Mouse (Mus musculus): ENCODE measurements around the gene Kcnip4.

Gene Kcnip4

DNA sequence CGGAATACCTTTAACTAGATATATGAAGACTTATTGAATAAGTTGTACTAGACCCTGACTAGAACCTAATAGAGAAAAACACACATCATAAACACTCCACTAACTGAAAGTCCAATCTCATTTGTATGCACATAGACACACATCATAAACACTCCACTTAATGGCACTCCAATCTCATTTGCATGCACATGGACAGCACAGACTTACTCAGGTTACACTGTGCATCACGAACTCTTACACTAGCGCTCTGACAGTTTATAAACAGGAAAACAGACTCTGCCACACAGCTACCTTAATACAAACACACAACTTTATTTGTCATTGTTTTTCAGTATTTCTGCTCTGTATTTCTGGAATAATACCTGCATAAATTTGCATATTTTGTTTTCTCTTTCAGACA lies 168.3 kb downstream of the Kcnip4 start:
- DNase-seq (ENCODE audit: low spot score in 2 of 2) = no peak

DNA sequence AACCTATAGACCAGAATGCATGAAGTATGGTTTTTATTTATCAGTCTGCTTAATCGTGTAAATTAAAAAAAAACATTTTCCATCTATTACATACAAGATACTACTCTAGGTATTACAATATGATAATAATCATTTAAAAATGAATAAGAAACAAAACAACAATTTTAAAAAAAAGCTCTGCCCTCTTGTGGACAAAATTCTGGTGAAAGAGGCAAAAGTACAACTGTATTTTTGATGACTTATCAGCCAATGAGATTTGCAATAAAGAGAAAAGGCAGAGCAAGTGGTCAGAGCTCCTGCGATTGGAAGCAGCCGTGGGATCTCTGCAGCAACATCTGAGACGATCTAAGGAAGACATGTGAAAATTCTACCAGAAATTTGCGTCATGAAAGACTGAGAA lies 172.6 kb downstream of the Kcnip4 start:
- DNase-seq (ENCODE audit: low spot score in 2 of 2) = no peak

DNA sequence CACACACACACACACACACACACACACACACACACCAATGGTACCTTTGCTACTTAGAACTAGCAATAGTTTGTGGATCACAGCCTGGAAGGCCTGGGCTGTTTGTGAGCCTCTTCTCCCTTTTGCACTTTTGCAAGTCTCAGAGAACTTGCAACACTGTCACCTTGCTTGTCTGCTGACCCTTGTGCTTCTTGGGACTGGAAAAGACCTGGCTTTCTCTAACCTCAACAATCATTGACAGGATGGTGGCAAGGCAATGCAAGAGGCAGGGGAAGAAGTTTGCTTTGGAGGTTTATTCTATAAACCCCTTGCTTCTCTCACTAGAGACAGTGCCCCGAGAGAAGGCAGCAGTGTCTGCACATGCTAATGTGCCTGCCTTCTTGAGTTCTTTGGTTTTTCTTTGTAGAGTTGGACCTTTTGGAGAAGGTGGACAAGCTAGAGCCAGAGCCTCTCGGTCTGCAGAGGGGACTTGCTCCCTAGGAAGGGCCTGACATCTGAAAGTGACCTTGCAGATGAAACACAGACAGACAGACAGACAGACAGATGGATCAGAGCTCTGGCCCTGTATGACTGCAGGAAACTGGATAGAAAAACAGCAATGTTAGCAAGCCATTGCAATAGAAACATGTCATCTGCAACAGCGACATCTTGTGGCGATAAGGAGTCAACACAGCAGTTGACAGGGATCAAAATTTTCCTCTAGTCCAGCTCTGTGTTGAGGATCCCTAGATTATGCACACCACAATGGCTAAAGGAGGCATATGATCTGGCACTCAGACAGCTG lies 174.4 kb downstream of the Kcnip4 start:
- peak; percentile 70 to 76 for DNase-seq (ENCODE audit: low spot score in 2 of 2)

DNA sequence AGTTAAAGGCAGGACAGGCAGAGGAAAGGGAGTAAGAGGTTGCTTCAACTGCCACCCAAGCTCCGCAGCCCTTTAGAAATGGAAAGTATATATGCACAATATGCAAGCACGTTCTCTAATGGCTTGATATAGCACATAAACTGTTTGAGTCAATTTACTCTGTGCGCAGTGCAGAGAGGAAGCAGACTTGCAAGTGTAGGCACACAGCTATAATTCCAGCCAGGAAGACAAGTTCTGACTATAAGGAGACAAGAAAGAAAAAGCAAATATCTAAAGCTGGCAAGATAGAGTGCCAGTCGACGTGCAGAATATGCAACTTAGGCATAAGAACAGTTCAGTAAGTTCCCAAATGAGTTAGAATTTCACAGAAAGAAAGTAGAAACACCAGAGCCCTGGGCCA lies 175.2 kb downstream of the Kcnip4 start:
- DNase-seq (ENCODE audit: low spot score in 2 of 2) = no peak

DNA sequence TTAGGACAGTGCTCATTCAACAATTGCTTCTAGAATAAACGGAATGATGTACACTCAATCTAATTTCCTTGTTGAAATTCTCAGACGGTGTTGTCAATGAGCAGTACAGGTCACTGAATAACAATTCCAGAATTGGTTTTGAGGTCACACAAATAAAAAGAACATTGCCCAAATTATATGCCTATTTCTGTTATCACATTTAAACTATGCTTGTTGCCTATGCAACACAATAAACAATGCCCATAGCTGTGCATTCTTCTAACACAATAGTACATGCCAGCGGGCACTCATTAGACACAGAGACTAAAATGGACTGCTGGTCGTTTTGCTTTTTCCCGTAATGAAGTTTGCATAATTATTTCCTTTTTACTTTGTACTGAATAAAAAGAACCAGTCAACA lies 176.2 kb downstream of the Kcnip4 start:
- DNase-seq (ENCODE audit: low spot score in 2 of 2) = no peak

DNA sequence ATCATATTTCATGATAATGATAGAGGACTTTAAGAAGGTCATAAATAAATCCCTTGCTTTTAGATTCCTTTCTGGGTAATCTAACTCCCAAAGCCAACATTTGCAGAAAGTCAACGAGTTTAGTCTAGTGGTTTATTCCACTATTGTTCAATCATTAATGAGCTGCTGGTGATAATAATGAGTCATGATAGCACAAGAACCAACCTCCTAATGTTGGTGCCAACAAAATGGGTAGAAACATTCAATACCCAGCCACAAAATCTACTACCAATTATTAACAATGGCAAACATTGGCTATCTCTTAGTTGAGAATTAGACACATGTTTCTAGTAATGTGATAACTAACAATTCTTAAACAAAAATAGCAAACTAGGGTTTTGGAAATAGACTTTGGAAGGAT lies 180.1 kb downstream of the Kcnip4 start:
- no peak for DNase-seq (ENCODE audit: low spot score in 2 of 2)

DNA sequence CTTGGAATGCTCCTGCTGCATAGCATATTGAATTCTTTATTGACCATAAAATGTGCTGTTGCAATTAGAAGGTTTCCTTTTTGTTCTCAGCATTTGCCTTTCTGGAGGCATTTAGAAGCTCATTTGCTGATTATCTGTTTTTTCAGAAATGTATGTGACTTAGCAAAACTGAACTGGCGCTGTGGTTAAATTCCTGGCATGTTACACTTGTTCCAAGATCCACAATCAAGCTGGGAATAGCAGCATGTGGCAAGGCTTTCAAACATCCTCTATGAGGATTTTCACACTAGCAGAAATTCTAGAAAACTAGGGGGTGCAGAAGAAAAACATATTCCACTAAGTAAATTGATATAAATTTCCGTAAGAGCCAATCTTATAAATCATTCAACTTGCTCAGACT lies 187.5 kb downstream of the Kcnip4 start:
- no peak for DNase-seq (ENCODE audit: low spot score in 2 of 2)

DNA sequence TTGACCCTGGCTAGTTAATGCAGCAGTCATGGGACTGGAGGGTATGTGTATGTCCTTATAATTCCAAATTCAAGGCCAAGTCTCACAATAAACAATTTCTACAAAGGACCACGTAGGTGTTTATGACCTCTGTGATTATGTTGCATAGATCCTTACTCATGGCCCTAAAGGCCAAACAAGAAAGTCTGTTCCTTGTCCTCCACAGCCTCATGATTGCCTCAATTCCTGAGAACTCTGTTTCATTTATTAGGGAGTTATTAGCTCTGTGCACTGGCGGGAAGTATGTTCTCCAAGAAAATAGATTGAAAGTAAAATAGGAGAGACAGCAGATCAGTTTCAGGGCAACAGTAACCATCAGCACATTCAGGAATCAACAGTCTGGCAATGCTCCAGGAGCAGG lies 191.6 kb downstream of the Kcnip4 start:
- DNase-seq (ENCODE audit: low spot score in 2 of 2) = no peak

DNA sequence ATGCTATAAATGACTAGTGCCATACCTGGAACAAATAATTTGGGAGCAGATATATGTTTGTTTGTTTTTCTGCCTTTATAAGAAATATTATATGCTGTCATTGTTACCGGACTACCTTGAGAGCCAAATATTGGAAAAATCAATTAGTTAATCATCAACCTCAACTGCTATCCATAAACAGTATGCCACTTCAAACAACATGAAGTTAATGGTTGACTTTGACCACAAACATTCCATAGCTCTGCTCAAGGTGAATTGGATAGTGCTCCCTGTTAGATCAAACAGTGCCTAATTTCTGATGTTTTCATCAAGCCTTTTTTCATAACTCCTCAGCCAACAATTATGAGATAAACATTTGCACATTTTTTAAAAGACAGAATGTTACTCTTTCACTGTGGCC lies 195.7 kb downstream of the Kcnip4 start:
- no peak for DNase-seq (ENCODE audit: low spot score in 2 of 2)

DNA sequence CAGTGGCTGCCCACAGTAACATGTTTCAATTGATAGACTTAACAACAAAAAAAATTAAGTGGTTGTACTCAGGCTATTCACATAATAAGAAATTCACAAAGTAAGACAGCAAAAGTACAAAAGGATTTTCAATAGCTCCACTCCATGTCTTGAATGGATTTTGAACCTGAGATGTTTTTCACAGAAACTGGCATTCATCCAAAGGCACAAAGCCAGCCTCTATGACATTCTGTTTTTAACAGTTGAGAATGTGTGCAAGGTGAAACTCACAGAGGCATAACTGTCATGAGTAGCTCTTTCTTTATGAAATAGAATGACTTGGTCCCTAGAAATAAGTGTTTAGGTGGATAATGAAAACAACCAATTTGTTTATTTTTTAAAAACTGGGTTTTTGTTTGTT lies 206.0 kb downstream of the Kcnip4 start:
- DNase-seq (ENCODE audit: low spot score in 2 of 2) = no peak

DNA sequence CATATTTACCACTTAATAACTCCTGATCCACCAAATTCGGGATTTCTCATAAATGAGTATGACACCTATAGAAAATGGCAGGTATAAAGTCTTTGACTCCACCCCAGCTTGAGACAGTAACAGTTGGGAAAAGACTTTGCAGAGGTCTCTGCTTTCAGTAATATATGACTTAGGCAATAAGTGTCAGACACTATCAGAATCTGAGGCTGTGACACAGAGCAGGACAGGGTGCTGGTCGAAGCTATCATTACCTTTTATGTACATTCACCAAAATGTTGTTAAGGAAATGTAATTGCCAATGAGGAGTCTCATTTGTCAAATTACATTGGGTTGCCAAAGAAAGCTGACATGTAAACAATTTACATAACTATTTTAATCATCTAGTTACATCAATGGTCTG lies 206.8 kb downstream of the Kcnip4 start:
- DNase-seq (ENCODE audit: low spot score in 2 of 2) = no peak

DNA sequence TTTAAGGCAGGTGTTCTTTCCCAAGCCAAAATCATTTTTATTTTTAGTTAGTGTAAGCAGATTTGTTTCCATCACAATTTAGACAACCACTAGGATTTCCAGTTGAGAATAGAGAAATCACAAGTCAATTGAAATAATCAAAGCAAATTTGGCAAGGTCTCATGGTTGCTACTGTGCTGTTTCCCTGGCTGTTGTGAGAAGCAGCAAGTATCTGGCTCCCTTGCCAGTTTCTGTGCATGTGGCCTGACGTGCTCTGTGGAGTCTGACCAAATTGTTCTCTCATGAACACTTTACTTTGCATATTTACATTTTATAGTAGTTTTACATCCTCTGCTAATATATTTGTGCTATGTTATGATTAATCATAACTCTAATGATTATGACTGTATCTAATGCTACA lies 217.9 kb downstream of the Kcnip4 start:
- DNase-seq (ENCODE audit: low spot score in 2 of 2) = no peak

DNA sequence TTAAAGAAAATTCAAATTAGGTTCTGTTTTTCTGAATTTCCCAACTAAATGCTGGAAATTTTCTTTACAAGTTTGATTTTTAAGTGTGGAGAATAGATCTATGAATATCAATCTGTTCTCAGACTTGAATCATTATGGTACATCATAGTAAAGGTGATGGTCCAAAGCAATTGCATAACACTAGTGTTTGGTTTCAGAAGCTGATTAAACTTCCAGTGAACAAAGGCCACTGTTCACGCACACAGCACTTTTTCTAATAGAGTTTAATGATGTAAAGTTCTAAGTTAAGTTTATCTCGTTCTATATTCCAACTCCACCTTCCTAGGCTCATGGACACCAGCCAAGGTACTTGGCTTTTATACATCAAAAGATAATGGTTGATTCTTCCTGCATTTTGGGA lies 219.4 kb downstream of the Kcnip4 start:
- DNase-seq (ENCODE audit: low spot score in 2 of 2) = no peak

DNA sequence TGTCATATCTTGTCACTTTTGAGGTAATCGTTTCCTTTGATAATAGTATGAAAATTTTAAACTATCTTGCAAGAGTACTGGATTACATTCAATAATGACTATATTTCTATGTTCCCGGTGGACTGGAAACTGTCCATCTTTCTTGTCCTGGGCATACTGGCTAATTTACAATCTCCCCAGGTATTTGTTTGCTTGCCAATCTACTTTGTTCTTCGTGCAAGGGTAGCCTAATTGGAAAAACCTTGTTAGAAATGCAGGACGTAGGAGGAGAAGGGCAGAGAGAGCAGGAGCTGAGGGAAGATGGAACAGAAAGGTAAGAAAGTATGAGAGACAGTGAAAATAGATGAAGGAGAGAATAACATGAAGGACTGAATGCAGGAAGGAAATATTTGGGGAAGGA lies 226.1 kb downstream of the Kcnip4 start:
- no peak for DNase-seq (ENCODE audit: low spot score in 2 of 2)

DNA sequence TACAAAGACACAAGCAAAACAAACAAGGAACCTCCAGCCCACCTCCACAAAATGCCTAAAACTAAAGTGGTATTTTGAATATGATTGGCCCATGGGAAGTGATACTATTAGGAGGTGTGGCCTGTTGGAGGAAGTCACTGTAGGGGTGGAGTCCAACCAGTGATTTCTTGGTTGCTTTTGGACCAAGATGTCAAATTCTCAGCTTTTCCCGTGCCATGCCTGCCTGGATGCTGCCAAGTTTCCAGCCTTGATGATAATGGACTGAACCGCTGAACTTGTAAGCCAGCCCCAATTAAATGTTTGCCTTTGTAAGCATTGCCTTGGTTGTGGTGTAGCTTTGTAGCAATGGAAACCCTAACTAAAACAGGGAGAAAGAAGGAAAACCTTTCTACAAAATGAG lies 232.3 kb downstream of the Kcnip4 start:
- DNase-seq (ENCODE audit: low spot score in 2 of 2) = peak; percentile 50 to 61

DNA sequence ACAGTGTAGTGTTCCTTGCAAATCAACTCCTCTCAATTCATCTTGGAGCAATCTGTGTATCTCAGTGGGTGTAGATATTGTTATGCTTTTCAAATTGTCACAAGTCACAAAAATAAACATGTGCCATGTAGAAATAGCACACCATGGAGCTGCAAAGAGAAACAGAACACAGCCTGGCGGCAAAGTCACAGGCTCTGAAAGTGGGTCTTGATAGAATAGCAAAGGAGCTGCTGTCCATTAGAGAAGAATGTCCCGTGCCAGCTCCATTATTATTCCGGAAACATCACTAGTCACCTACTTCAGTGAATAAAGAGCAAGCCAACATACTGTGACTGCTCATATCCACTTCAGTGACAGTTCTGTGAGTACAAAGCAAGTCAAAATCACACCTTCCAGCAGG lies 232.9 kb downstream of the Kcnip4 start:
- peak; percentile 35 to 59 for DNase-seq (ENCODE audit: low spot score in 2 of 2)

DNA sequence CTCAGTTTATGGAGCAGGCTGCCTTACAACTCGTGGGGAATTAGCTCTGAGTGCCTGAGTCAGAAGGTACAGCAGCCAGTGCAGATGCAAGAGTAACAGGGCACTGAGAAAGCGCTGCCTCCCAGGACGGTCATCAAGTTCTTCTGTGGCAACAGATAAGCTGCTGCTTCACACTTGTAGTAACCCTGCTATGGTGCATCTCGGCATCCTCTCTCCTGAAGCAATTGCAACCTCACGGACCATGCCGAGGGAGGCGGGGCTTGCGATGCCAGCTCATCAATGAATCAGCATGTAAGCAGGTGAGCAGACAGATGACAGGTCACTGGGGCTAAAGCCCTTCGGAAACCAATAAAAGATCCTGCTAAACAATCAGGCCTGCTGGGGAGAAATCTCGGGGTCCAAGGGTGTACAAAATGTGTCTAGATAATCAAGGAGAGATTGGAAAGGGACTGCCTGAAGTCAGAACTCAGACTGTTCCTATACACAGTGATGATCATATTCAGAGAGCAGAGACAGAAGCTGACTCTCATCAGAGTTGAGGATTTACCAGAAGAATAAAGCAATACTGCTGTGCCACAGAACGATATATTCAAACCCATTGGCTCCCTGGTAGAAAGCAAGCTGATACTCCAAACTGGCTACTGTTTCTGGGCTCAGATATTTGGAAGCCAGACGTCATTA lies 239.1 kb downstream of the Kcnip4 start:
- DNase-seq (ENCODE audit: low spot score in 2 of 2) = no peak

DNA sequence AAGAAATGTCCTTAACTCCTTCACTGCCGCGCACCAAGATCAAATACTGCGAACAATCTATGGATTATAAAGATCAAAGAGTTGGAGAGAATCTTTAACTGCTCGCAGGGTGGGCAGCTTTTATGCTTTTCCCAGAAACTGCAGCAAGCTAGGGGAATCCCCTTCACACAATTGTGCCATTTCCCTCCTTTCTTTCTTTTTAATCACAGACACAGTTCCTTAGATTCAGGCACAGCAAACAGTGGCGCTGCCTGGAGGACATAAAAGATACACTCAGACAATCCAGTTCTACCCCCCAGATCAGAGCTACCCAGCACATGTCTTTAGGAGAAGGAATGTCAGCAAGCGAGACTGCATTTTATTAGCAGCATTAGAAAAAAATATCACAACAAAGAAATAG lies 239.9 kb downstream of the Kcnip4 start:
- no peak for DNase-seq (ENCODE audit: low spot score in 2 of 2)

DNA sequence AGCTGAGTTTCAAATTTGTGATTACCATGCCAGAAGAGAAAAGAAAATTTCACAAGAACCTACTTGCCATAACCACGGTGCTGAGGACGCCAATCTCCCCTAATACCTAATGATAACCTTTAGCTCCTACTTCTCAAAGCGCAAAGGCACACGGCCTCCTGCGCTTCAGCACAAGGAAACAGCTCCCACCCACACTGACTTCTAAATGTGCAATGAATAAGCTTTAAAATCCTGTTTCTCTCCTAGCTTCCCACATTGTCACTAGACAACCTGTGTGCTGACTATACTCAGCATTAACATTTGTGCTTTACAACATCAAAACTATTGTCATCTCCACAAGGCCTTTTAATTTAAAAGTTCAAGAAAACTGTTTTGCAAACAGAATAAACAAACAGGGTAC lies 241.3 kb downstream of the Kcnip4 start:
- DNase-seq (ENCODE audit: low spot score in 2 of 2) = no peak

DNA sequence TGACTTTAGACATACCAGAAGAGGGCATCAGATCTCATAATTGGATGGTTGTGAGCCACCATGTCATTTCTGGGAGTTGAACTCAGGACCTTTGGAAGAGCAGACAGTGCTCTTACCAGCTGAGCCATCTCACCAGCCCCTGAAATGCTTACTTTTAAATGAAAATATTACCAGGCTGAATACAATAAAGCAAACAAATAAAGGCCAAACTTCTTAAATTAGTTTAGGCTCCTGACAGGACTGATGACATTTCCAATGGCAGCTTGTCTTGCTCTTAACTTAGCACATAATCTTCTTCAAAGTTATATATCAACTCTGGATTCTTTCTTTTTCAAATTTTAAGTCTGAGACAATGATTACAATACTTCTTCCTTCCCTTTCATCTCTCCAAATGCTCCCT lies 252.8 kb downstream of the Kcnip4 start:
- DNase-seq (ENCODE audit: low spot score in 2 of 2) = no peak

DNA sequence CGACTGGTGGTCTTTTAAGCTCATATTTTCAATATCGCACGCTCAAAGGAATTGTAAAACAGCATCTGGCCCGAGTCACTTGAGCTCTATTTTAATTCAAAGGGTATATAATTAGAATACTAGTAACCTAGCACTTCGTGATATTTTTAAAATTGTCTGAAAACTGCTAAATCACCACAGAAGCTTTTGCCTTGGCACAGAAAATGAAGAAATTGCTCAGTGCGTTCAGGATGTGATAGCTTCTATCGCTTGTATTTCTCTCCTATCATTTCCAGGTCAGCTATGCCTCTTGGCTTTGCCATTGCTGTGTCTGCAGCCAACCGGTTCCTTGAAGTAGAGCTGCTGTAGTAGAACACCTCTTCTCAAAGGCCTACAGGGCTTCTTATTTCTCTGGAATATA lies 255.9 kb downstream of the Kcnip4 start:
- DNase-seq (ENCODE audit: low spot score in 2 of 2) = peak in 1 of 2 experiments; percentile 26

DNA sequence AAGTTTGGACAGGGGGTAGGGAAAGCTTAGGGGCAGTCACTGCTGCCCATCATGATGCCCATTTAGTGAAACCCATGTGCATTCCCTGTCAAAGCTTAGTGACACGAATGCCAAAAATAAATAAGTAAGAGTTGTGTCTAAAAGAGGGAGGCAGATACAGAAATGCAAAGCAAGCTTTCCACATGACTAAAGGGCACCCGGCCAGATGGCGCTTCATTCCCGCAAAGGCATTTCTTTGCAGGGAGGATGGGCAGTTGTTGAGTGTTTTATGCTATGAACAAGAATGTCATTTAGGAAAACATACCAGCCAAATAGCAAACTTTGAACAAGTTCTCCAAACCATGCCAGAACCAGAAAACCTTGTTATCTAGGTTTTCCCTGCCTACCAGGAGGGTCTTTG lies 265.4 kb downstream of the Kcnip4 start:
- peak; percentile 40 to 44 for DNase-seq (ENCODE audit: low spot score in 2 of 2)

DNA sequence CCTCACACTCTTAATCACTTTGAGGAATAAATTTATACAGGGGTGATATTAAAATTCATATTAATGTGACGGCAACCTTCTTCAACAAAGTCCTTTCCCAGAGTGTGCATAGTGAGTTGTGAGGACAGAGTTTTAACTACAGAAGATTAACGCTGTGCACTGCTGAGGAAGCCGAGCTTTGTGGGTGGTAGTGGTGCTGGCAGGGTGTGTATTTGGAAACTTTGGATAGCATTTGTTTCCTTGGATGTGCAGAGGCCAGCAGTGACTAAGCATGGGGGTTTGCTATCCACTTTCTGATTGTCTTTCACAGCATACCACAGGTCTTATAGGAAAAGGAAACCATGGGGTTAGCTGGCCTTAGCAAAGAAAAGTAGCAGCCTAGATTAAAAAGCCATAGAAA lies 267.9 kb downstream of the Kcnip4 start:
- no peak for DNase-seq (ENCODE audit: low spot score in 2 of 2)

DNA sequence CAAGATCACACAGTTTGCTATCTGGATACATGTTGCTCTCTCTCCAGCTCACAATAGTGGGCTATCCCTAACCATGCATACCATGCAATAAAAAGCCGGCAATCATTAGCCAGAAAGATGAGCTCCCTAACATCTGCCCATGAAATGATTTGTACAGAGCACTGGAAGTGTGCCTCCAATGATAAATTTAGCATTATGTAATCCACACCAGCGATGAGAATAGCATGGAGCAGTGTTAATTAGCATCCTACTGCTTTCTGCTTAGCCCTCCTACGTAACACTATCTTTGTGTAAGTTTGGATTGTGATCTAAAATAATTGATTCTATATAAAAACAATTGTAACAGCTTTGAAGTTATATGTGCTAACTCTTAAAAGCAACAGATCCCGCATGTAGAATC lies 268.7 kb downstream of the Kcnip4 start:
- no peak for DNase-seq (ENCODE audit: low spot score in 2 of 2)
